Mouse (Mus musculus) small intestine, adult 2 months (tissue): ENCODE results near the gene Tecpr2. TPM values are rescaled to one million over a fixed set of nuclear protein-coding genes. Genes with fewer than 3 reads are reported as not detected.
A peak's percentile ranks its signal among the peaks of the same experiment; 100 is the strongest.

ENCODE experiments used
- H3K27ac ChIP-seq: fragments of 200-500 bp; 2 replicates; pipeline ENCODE4 v1.5.1; 2012; ENCODE audit warnings: low read depth, low read length, control low read depth, inconsistent platforms; ENCODE audit not compliant: insufficient read depth
- H3K27me3 ChIP-seq: fragments of 200-500 bp; 2 replicates; pipeline ENCODE4 v1.6.1; 2012; ENCODE audit warnings: mild to moderate bottlenecking, moderate library complexity, low read length, inconsistent platforms; ENCODE audit not compliant: control insufficient read depth, insufficient read depth
- H3K36me3 ChIP-seq: fragments of 200-500 bp; 2 replicates; pipeline ENCODE4 v1.6.1; 2012; ENCODE audit warnings: mild to moderate bottlenecking, low read length, control low read depth, inconsistent platforms; ENCODE audit not compliant: control insufficient read depth, insufficient read depth
- H3K4me1 ChIP-seq: fragments of 200-500 bp; 2 replicates; pipeline ENCODE4 v1.6.1; 2012; ENCODE audit warnings: low read length, inconsistent platforms, mixed read lengths; ENCODE audit not compliant: control insufficient read depth, insufficient read depth, insufficient read length
- H3K4me3 ChIP-seq: fragments of 200-500 bp; 2 replicates; pipeline ENCODE4 v1.5.1; 2012; ENCODE audit warnings: low read depth, mild to moderate bottlenecking, control low read depth, inconsistent platforms, low read length, moderate library complexity
- CTCF ChIP-seq: fragments of 200-500 bp; IDR thresholded peaks from 2 replicates; pipeline ENCODE4 v1.5.1; 2012; ENCODE audit warnings: low read depth, mild to moderate bottlenecking, control low read depth, inconsistent platforms, low read length, moderate library complexity, mixed read lengths; ENCODE audit not compliant: insufficient replicate concordance, insufficient read length; ENCODE audit errors: extremely low read depth
- POLR2A ChIP-seq: fragments of 200-500 bp; IDR thresholded peaks from 2 replicates; pipeline ENCODE4 v1.6.1; 2012; ENCODE audit warnings: low read depth, mild to moderate bottlenecking, control low read depth, inconsistent platforms, low read length, moderate library complexity
- WGBS: fragments of 180-500 bp; shearing (Covaris S2); methylation state at CpG from one replicate; pipeline ENCODE4 v1.1.7; 2018; 5-methylcytosine and 5-hydroxymethylcytosine counted together
- polyA plus RNA-seq: library from polyadenylated mRNA; depleted of rRNA; stranded (reverse); fragments of >200 nt; gene quantifications from 2 replicates; pipeline ENCODE4 v1.2.3, GENCODE M21; 2012

Tecpr2 gene
- polyA plus RNA-seq, 1 experiment, result 2.2 TPM

DNA sequence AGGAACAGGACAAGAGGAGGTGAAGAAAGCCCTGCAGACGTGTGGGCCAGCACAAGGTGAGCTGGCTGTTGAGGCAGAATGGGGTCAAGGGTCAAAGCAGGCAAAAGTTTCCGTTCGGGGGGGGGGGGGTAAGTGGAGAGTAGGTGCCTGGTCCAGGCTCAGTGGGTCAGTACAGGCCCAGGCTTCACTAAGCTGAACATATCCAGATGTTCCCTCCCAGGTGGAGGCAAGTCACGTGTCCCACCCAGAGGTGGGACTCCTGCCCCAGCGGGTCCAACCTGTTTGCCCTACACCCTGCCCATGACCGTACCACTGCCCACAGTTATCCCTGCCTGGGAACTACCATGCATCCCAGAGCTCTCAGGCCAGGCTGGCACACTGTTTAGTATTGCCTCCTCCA is 116.7 kb downstream of the Tecpr2 start:
- no peak overlapping the region for H3K4me3 ChIP-seq
- WGBS, result 30% methylated on average over 6 of the region's 6 CpGs
- H3K4me1 ChIP-seq, result peaks cover 40% of the 10 kb centered on the region
- peak overlapping the region; percentile 69 for H3K27ac ChIP-seq
- TF ChIP-seq CTCF (no peak), POLR2A (no peak)
- H3K36me3 ChIP-seq, result no peaks in the 10 kb centered on the region
- no peaks in the 10 kb centered on the region for H3K27me3 ChIP-seq

DNA sequence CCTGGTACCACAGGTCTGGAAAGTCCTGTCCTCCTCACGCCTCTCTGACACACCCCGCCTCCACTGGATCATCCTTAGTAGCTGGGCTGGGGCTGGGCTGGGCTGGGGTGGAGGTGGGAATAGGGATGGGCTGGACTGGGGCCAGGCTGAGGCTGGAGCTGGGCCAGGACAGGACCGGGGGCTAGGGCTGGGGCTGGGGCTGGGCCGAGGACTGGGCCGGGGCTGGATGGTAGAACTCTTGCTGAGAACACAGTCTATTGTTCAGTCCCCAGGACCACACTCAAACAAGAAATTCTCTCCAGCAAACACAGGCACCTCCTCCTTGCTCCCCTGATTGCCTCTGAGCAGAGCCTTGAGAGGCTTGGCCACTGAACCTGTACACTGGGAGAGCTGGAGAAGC is 117.3 kb downstream of the Tecpr2 start:
- no peak for TF ChIP-seq POLR2A
- no peak for TF ChIP-seq CTCF
- Histone ChIP-seq H3K27me3 (no peaks in the 10 kb centered on the region), H3K36me3 (no peaks in the 10 kb centered on the region), H3K4me1 (peaks cover 40% of the 10 kb centered on the region), H3K4me3 (no peak overlapping the region), H3K27ac (peak overlapping the region; percentile 87)
- 10% methylated on average over 5 of the region's 5 CpGs for WGBS

DNA sequence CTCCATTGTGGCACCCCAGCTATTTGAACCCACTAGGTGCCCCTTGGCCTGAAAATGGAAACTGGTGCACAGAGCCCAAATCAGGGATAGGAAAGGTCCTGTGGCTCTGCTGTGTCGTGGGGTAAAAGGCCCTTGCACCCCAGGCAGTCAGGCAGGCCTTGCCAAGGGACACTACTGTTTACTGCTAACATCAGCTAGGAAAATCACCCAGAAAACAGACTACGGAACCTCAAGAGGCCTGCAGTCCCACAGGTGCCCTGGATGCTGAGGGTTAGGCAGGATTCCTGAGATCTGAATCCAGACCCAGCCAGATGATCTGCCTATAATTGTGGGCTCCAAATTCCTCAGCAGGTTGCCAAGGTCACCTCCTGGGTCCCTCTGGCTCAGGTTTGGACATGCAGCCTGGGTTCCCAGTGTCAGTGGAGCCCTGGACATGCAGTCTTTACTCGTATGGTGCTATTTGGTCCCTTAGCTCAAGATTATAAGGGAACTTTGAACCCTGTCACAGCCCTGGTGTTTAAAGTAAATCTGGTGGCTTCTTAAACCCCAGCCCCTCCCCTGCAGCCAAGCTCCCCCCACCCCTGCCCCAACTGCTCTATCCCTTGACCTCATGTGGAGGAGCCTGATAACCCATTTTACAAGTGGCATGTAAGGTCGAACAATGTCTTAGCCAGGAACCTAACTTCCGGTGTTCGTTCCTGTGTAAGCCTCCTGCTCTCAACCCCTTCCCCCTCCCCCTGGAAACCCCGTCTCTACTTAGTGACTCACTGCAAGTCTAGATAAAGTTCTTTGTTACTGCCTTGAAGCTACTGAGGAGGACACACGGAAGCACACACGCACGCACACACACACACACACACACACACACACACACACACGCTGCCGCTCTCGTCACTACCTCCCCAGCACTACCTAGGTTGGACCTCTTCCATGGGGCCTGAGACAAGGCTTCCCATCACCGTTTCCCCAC is 118.4 kb downstream of the Tecpr2 start:
- no peaks in the 10 kb centered on the region for H3K36me3 ChIP-seq
- no peaks in the 10 kb centered on the region for H3K27me3 ChIP-seq
- peak overlapping the region; percentile 13; the same call in 1 of the 2 replicates for H3K4me3 ChIP-seq
- TF ChIP-seq CTCF, result no peak
- TF ChIP-seq POLR2A, result no peak
- H3K4me1 ChIP-seq, result peaks cover 40% of the 10 kb centered on the region
- H3K27ac ChIP-seq, result peak overlapping the region; percentile 97
- WGBS, result 22% methylated on average over 14 of the region's 14 CpGs

DNA sequence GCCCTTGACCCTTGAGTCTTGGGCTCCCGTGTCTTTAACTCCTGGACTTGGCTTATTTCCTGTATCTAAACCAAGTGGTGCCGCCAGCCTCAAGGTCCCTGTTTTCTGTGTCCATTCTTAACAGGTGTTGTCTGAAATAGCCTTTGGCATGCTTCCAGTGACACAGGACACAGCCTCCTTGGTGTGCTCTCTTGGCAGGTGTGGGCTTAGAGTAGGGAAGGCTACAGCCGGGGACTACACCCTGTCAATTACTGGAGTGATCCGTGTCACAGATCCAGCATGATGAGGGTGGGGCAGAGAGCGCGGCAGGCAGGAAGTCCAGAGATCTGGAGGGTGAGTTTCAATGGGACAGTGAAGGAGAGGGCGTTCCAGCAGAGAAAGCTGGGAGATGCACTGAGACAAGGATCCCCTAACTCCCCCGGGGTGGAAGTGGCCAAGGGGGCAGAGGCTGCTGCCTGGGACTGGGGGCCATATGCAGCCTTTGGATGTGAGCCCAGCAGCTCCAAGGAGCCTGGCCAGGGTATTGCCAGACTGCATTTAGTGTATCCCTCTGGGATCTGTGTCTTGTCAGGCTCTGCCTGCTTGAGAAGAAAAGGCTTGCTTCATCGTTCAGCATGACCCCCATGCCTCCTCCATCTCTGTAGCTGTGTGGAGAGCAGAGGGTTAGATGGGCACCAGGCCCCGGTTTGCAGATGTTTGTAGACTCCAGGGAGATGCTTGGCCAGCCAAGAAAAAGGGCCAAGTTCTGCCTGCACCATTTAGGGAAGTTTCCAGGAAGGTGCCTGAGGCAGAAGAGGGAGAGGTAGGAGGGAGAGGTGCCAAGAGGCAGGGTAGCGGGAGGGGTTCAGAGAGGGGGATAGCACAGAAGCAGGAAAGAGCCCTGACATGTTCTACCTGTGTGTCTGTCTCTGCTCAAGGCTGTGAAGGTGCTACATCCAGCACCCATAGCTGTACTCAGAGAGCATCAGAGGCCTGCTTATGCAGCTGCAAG is 119.7 kb downstream of the Tecpr2 start:
- TF ChIP-seq CTCF, result no peak
- no peak; the same call in 1 of the 2 replicates for TF ChIP-seq POLR2A
- Histone ChIP-seq H3K27ac (peak overlapping the region; percentile 97), H3K27me3 (no peaks in the 10 kb centered on the region), H3K4me1 (peaks cover 40% of the 10 kb centered on the region), H3K4me3 (no peak overlapping the region), H3K36me3 (no peaks in the 10 kb centered on the region)
- 29% methylated on average over 11 of the region's 11 CpGs for WGBS

DNA sequence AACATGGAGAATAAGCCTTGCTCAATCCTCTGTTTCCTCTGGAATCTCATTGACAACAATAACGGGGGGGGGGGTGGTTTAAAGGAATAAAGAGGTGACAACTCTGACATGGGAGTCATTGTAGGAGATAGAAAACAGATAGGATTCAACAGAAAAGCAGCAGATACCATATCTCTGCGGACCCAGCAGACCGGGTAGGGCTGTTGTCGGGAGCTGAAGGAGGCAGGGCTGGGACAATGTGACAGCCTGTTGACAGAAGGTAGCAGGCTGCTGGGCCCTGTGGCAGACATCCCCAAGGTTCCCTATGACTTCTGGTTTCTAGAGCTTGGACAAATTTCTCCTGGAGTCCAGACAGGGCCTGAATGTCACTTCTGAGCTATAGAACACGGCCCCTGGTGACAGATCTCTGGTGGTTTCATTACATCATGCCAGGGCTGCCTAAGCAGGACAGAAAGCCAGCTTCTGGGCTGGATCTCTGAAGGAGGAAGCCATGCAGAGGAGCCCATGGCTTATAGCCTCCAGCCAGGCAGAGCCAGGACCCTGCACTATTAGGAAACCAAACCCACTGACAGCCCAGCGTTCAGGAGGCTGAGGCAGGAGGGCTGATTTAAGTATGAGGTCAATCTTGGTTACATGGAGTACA is 120.7 kb downstream of the Tecpr2 start:
- 70% methylated on average over 6 of the region's 6 CpGs for WGBS
- peak overlapping the region; percentile 97 for H3K27ac ChIP-seq

DNA sequence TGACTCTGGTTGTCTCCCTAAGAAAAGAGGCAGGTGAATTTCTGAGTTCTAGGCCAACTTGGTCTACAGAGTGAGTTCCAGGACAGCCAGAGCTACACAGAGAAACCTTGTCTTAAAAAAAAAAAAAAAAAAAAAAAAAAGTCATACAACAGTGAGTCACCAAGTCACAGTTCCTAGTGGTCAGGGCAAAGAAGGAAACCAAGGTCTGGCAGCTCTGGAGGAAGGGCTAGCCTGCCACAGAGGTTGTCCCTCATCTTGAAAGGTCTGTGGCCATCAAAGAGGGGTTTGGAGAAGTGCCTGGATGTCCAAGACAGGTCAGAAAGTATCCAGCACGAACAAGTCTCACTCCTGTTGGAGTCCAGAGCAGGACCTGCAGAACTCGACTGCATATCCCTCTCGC is 127.7 kb downstream of the Tecpr2 start:
- Histone ChIP-seq H3K36me3 (no peaks in the 10 kb centered on the region), H3K4me1 (no peaks in the 10 kb centered on the region), H3K27ac (no peak overlapping the region), H3K27me3 (no peaks in the 10 kb centered on the region), H3K4me3 (no peak overlapping the region)
- TF ChIP-seq CTCF (no peak), POLR2A (no peak)
- WGBS, result 90% methylated on average over 3 of the region's 3 CpGs

More for the DNA sequence above, 120.7 kb downstream of the Tecpr2 start:
- no peaks in the 10 kb centered on the region for H3K27me3 ChIP-seq
- H3K36me3 ChIP-seq, result no peaks in the 10 kb centered on the region
- TF ChIP-seq POLR2A, result no peak
- no peak for TF ChIP-seq CTCF
- no peak overlapping the region for H3K4me3 ChIP-seq
- peaks cover 37% of the 10 kb centered on the region for H3K4me1 ChIP-seq
